Mouse (Mus musculus) E14TG2a.4 (cell line): ENCODE data around the gene Thap3.

ENCODE experiments used
- H3K27me3 ChIP-seq: 2 replicates; pipeline ENCODE4 v1.6.1; 2014; ENCODE audit warnings: low read length, control low read depth; ENCODE audit not compliant: insufficient read depth
- H3K36me3 ChIP-seq: 2 replicates; pipeline ENCODE4 v1.6.1; 2014; ENCODE audit warnings: low read length, control low read depth; ENCODE audit not compliant: insufficient read depth
- H3K4me1 ChIP-seq: replicated peaks from 2 replicates; pipeline ENCODE4 v1.6.1; 2014; ENCODE audit warnings: low read depth, low read length, control low read depth
- H3K4me3 ChIP-seq: replicated peaks from 2 replicates; pipeline ENCODE4 v1.5.1; 2014; ENCODE audit warnings: mild to moderate bottlenecking, low read length
- H3K9me3 ChIP-seq: 2 replicates; pipeline ENCODE4 v1.6.1; 2014; ENCODE audit warnings: low read length, control low read depth
- CTCF ChIP-seq: conservative IDR thresholded peaks from 2 replicates; pipeline ENCODE4 v1.5.1; 2014; ENCODE audit warnings: low read length
- NANOG ChIP-seq: IDR thresholded peaks from 2 replicates; pipeline ENCODE4 v1.6.1; 2014; ENCODE audit warnings: borderline replicate concordance, low read length, mixed read lengths
- POU5F1 ChIP-seq: IDR thresholded peaks from 2 replicates; pipeline ENCODE4 v1.6.1; 2014; ENCODE audit warnings: low read length, borderline replicate concordance

Thap3 gene

DNA sequence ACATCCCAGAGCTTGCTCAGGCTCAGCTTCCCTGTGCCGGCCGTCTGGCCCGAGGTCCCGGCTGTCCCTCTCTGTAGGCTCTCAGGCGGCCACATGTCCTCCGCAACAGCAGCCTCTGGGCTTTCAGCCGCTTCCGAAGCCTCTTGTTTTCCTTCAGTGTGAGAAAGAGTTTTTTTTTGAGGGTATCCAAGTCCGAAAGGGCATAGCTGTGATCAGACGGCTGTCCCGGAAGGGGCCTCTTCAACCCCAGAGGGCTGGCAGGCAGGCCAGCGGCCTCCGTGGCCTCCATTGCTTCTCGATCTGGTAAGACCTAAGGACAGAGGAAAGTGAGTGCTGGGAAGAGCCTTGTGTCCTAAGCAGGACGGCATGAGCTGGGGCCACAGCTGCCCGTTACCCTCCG, 5.8 kb downstream of the Thap3 start:
- no peak for TF ChIP-seq POU5F1
- TF ChIP-seq CTCF: no peak
- TF ChIP-seq NANOG: no peak
- Histone ChIP-seq H3K9me3 (no peaks in the 10 kb centered on the region), H3K4me1 (peaks cover 69% of the 10 kb centered on the region), H3K4me3 (peak overlapping the region; percentile 66), H3K36me3 (peaks cover 66% of the 10 kb centered on the region), H3K27me3 (no peaks in the 10 kb centered on the region)

DNA sequence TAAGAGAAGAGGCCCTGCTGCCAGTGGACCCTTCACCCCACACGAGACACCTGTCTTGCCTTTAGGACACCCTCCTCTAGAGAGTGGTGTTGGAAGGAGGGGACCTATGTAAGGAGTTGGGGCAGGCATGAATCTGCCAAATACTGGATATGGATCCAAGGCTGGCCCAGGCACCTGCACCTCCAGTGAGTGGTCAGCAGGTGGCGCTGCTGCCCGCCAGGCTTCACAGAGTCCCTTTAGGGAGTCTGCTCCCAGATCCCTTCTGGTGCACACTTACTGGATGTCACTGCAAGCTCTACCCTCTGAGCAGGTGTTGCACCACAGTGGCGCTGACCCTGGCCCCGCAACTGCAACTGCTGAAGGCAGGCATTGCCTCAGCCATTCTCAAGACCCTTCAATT, 7.4 kb downstream of the Thap3 start:
- no peaks in the 10 kb centered on the region for H3K9me3 ChIP-seq
- H3K27me3 ChIP-seq: no peaks in the 10 kb centered on the region
- H3K36me3 ChIP-seq: peaks cover 80% of the 10 kb centered on the region
- TF ChIP-seq CTCF (peak; percentile 99), POU5F1 (no peak)
- peaks cover 68% of the 10 kb centered on the region for H3K4me1 ChIP-seq
- H3K4me3 ChIP-seq: 0 out of 2 replicates have a peak overlapping the region, but pooled peaks have one; percentile 8

DNA sequence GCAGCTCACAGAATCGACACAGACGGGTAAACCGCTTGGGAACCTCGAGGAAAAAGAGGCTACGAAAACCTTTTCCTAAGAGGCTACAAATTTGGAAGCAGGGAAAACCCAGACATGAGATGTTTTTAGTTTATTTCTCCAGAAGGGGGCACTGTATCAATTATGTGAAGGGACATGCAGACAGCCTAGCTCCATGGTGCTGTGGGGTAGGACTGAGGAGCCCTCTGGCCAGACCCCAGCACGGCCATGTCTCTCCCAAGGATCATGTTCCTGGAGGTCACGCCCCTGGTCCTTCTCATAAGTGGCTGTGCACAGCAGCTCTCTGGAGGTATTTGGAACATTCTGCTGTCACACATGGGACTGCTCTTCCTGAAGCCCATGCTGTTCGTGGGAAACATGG, 8.1 kb downstream of the Thap3 start:
- Histone ChIP-seq H3K9me3 (no peaks in the 10 kb centered on the region), H3K4me3 (no peak overlapping the region), H3K36me3 (peaks cover 87% of the 10 kb centered on the region), H3K4me1 (peaks cover 66% of the 10 kb centered on the region), H3K27me3 (no peaks in the 10 kb centered on the region)
- no peak for TF ChIP-seq NANOG
- TF ChIP-seq CTCF: peak; percentile 36

DNA sequence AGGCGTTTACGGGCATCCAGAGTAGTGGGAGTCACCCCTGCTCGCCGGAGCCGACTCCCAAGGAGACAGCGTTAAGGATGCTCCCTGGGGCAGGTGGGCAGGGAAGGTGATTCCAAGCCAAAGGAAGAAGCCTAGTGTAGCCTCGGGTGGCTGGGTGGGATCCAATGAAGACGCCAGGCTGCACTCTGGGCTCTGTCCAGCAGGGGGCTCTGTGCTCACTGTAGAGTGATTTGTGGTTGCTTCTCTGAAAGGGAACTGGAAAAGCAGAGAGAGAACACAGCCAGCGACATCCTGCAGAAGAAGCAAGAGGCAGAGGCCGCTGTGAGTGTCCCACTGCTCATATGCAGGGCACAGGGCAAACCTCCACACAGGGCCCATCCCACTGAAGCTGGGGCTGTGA, 11.0 kb downstream of the Thap3 start:
- TF ChIP-seq CTCF: peak; percentile 98
- no peak for TF ChIP-seq NANOG
- no peaks in the 10 kb centered on the region for H3K27me3 ChIP-seq
- peaks cover 64% of the 10 kb centered on the region for H3K4me1 ChIP-seq
- H3K9me3 ChIP-seq: no peaks in the 10 kb centered on the region
- H3K36me3 ChIP-seq: peaks cover 97% of the 10 kb centered on the region
- 0 out of 2 replicates have a peak overlapping the region, but pooled peaks have one; percentile 10 for H3K4me3 ChIP-seq

DNA sequence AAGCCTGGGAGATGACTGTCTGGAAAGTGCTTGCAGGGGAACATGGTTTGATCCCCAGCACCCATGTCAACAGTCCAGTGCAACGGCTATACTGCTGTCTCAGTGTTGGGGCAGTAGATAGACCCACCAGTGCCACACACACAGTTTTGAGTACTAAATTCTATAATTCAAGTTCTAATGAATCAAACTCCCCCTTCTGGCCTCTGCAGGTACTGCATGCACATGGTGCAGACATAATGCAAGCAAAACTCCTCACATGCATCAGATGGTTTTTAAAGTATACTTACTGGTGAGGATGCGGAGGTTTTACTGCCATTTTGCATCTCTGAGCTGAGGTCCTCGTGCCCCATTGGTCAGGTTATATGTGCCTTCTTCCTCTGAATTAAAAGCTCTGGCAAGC, 13.4 kb downstream of the Thap3 start:
- Histone ChIP-seq H3K27me3 (no peaks in the 10 kb centered on the region), H3K9me3 (no peaks in the 10 kb centered on the region), H3K4me1 (peaks cover 56% of the 10 kb centered on the region), H3K36me3 (peaks cover 95% of the 10 kb centered on the region), H3K4me3 (no peak overlapping the region)
- TF ChIP-seq POU5F1: no peak
- TF ChIP-seq CTCF: peak; percentile 75

DNA sequence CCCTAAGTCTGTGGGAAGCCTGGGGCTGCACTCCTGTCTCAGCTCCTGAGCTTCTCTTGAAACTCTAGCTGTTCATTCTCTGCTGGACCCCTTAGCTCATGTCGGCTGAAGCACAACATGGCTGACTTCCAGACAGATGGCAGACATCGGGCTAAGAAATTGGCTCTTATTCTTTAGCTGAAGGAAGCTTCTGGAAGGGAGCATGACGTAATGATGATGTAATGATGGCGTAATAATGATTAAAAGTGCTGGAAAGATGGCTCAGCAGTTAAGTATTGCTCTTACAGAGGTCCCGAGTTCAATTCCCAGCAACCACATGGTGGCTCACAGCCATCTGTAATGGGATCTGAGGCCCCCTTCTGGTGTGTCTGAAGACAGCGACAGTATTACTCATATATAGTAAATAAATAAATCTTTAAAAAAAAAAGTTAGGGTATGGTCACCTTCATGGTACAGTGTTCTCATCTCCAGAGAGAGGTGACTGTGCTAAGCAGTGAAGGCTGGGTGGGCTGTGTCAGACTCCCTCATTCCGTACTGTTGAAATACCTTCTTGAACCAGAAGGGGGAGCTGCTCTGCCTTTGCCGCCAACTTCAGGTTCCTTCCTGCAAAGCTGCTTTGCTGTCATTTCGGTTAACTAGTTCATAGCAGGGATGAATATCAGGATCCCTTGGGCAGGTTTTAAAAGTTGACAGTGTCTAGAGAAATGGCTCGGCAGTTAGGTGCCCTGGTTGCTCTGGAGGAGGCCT, 16.4 kb downstream of the Thap3 start:
- Histone ChIP-seq H3K36me3 (peaks cover 89% of the 10 kb centered on the region), H3K27me3 (no peaks in the 10 kb centered on the region), H3K4me1 (peaks cover 73% of the 10 kb centered on the region), H3K4me3 (no peak overlapping the region), H3K9me3 (no peaks in the 10 kb centered on the region)
- TF ChIP-seq NANOG (no peak), CTCF (peak; percentile 78)

DNA sequence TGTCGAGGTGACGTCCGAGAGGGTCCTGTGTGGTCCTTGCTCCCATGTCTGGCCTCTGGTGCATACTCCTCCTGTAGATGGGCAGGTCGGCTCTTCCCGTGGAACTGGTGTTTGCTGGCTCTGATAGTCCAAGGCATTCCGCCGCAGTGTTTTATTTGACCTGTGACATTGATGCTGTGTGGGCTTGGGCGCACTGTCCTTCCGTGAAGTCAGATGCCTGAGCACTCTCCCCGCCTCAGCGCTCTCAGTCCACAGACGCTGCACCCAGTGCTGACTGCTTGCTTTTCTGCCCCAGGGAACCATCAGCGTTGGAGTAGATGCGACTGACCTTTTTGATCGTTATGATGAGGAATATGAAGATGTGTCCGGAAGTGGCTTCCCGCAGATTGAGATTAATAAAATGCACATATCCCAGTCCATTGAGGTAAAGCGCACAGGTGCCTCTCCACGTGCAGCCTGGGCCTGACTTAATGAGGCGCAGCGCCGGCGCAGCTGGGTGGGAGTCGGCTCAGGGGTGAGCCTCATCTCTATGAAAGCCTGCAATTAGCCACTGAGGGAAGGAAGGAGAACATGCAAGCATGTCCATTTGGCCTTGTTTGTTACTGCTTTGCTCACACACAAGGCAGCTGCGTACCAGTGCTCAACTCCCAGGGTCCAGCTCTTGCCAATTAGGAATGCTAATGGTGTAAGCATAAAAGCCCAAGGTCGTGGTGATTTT, 20.4 kb downstream of the Thap3 start:
- TF ChIP-seq NANOG (no peak), CTCF (no peak), POU5F1 (no peak)

DNA sequence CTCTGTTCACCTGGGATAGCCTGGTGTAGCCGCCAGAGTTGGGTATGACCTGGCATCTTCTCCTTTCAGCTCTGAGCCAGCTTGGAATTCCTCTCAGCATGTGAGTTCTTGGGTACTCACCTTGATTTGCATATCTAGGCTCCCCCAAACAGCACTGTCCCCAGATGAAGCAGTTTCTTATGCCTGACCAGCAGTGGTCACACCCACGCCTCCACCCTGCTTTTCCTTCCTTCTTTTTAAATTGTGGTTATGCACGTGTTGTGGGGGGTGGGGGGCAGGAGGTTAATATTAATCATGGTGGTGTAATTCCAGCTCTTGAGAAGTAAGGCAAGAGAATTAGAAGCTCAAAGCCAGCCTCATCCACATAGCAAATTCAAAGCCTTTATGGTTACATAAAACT, 26.0 kb downstream of the Thap3 start:
- Histone ChIP-seq H3K27me3 (no peaks in the 10 kb centered on the region), H3K4me1 (peaks cover 50% of the 10 kb centered on the region), H3K36me3 (peaks cover 92% of the 10 kb centered on the region), H3K9me3 (no peaks in the 10 kb centered on the region), H3K4me3 (no peak overlapping the region)
- TF ChIP-seq CTCF (no peak), POU5F1 (no peak), NANOG (no peak)

More for the DNA sequence above, 20.4 kb downstream of the Thap3 start:
- Histone ChIP-seq H3K36me3 (peaks cover 87% of the 10 kb centered on the region), H3K4me3 (peak overlapping the region; percentile 56), H3K4me1 (peaks cover 55% of the 10 kb centered on the region), H3K9me3 (no peaks in the 10 kb centered on the region), H3K27me3 (no peaks in the 10 kb centered on the region)

DNA sequence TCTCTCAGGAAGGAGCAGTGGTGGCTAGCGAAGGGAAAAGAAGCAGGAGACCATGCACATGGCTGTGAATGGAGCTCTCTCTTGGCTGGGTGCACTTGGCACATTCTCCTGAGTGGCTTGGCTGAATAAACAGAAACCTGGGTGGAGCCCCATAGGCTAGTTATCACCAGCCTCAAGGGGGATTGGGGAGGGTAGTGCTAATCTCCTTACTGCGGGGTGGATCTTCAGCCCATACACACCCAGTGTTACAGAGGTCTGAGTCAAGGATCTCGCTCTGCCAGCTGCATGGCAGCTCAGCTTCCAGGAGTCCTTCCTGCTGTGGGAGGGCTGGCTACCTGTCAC, 28.3 kb downstream of the Thap3 start:
- no peaks in the 10 kb centered on the region for H3K27me3 ChIP-seq
- no peak overlapping the region for H3K4me3 ChIP-seq
- H3K4me1 ChIP-seq: peaks cover 43% of the 10 kb centered on the region
- H3K9me3 ChIP-seq: no peaks in the 10 kb centered on the region
- TF ChIP-seq NANOG (no peak), CTCF (no peak), POU5F1 (no peak)
- H3K36me3 ChIP-seq: peaks cover 96% of the 10 kb centered on the region
